Mouse (Mus musculus) lung, embryonic 16.5 days (tissue): ENCODE results near the gene Zfp839. TPM values are rescaled to one million over a fixed set of nuclear protein-coding genes. Genes with fewer than 3 reads are reported as not detected.

Experiments used
- polyA plus RNA-seq: library from polyadenylated mRNA; unstranded; fragments of >200 nt; fragmentation: Nextera tagmentation; extraction: Ambion mirVana; gene quantifications from 2 replicates; pipeline ENCODE4 v1.2.1, GENCODE M21; 2015

Gene Zfp839
- polyA plus RNA-seq, 1 experiment from 2014 or later, result 5.8 TPM

Other genes starting within 250 kb of the Zfp839 start
- 40.4 and 41.9 TPM in 2 replicates for gene Dync1h1, start 248.8 kb upstream of the Zfp839 start, polyA plus RNA-seq
- gene 1700001K19Rik, start 167.6 kb upstream of the Zfp839 start, polyA plus RNA-seq, result not detected in 2 replicates
- gene Hsp90aa1, start 147.5 kb upstream of the Zfp839 start, polyA plus RNA-seq, result 806 and 832 TPM in 2 replicates
- gene Wdr20, start 112.3 kb upstream of the Zfp839 start, polyA plus RNA-seq, result 22.8 and 25.3 TPM in 2 replicates
- 7.9 and 9.8 TPM in 2 replicates for gene Mok, start 9.3 kb upstream of the Zfp839 start, polyA plus RNA-seq
- gene Cinp, start 38.9 kb downstream of the Zfp839 start, polyA plus RNA-seq, result 72.2 and 75.3 TPM in 2 replicates
- 3.7 and 3.9 TPM in 2 replicates for gene Tecpr2, start 39.0 kb downstream of the Zfp839 start, polyA plus RNA-seq
- 11.8 and 13.6 TPM in 2 replicates for gene Ankrd9, start 128.8 kb downstream of the Zfp839 start, polyA plus RNA-seq
- 8.8 and 10.4 TPM in 2 replicates for gene Rcor1, start 189.1 kb downstream of the Zfp839 start, polyA plus RNA-seq